Mouse (Mus musculus) CH12.LX (cell line): Measurements from ENCODE around the gene Cotl1. TPM values are rescaled to one million over a fixed set of nuclear protein-coding genes. Genes with fewer than 3 reads are reported as not detected.

Experiments used
- DNase-seq: peaks from one replicate; pipeline ENCODE4 v3.0.0-alpha.2; 2013; ENCODE audit errors: extremely low read depth
- H3K27ac ChIP-seq: 2 replicates; pipeline ENCODE4 v1.5.1; 2012; ENCODE audit warnings: low read depth, mild to moderate bottlenecking, control low read depth, moderate library complexity; ENCODE audit not compliant: insufficient read depth
- H3K27me3 ChIP-seq: replicated peaks from 2 replicates; pipeline ENCODE3; 2012; ENCODE audit warnings: inconsistent platforms
- H3K36me3 ChIP-seq, 2 experiments: replicated peaks in 1 of 2; 2 replicates each; pipeline versions ENCODE3 to v1.6.1; 2012; ENCODE audit warnings: inconsistent platforms in 1 of 2, low read length in 1 of 2, mild to moderate bottlenecking in 1 of 2, mixed read lengths in 1 of 2, moderate library complexity in 1 of 2; ENCODE audit not compliant: control insufficient read depth in 1 of 2, insufficient read depth in 1 of 2
- H3K4me1 ChIP-seq, 2 experiments: 2 replicates each; pipeline ENCODE4 v1.6.1; 2012; ENCODE audit warnings: inconsistent platforms in 1 of 2, moderate library complexity in 1 of 2; ENCODE audit not compliant: insufficient read depth in 2 of 2, control insufficient read depth in 1 of 2
- H3K4me2 ChIP-seq: 2 replicates; pipeline ENCODE4 v1.6.1; 2012; ENCODE audit warnings: low read depth, mild to moderate bottlenecking, control low read depth; ENCODE audit not compliant: poor library complexity, insufficient read depth, severe bottlenecking
- H3K4me3 ChIP-seq, 3 experiments: fragments of 150-350 bp in 1 of 3; sonication (generic) in 1 of 3; replicated peaks in 1 of 3; 2 replicates each; pipeline versions ENCODE3 to v1.5.1; 2011 to 2012; ENCODE audit warnings: low read depth in 2 of 3, low read length in 2 of 3, mild to moderate bottlenecking in 2 of 3, moderate library complexity in 2 of 3, control low read depth in 1 of 3, improper control_type of control experiment in 1 of 3, inconsistent platforms in 1 of 3, mixed read lengths in 1 of 3; ENCODE audit not compliant: poor library complexity in 1 of 3
- H3K79me2 ChIP-seq: replicated peaks from 2 replicates; pipeline ENCODE4 v1.6.1; 2012; ENCODE audit warnings: mild to moderate bottlenecking, moderate library complexity; ENCODE audit not compliant: control insufficient read depth, poor library complexity, insufficient read depth, severe bottlenecking; ENCODE audit errors: extremely low read depth
- H3K9ac ChIP-seq: 2 replicates; pipeline ENCODE4 v1.6.1; 2012; ENCODE audit warnings: low read depth, mild to moderate bottlenecking, control low read depth, moderate library complexity; ENCODE audit not compliant: insufficient read depth
- H3K9me3 ChIP-seq: replicated peaks from 2 replicates; pipeline ENCODE3; 2012; ENCODE audit warnings: low read length, inconsistent platforms, mixed read lengths
- CHD1 ChIP-seq: IDR thresholded peaks from 2 replicates; pipeline ENCODE4 v1.6.1; 2012; ENCODE audit warnings: low read depth, low read length, improper control_type of control experiment, inconsistent platforms
- CHD2 ChIP-seq: IDR thresholded peaks from 2 replicates; pipeline ENCODE4 v1.6.1; 2011; ENCODE audit warnings: low read length, improper control_type of control experiment
- CTCF ChIP-seq, 2 experiments: IDR thresholded peaks in 1 of 2; conservative IDR thresholded peaks in 1 of 2; 2 replicates each; pipeline ENCODE4 v1.5.1; 2011 to 2012; ENCODE audit warnings: low read depth in 2 of 2, low read length in 2 of 2, improper control_type of control experiment in 1 of 2, inconsistent platforms in 1 of 2, mild to moderate bottlenecking in 1 of 2, moderate library complexity in 1 of 2
- E2F4 ChIP-seq: IDR thresholded peaks from 2 replicates; pipeline ENCODE4 v1.6.1; 2011; ENCODE audit warnings: low read depth, low read length, improper control_type of control experiment; ENCODE audit not compliant: insufficient replicate concordance
- ELF1 ChIP-seq: IDR thresholded peaks from 2 replicates; pipeline ENCODE4 v1.6.1; 2014; ENCODE audit warnings: low read depth, mild to moderate bottlenecking, inconsistent platforms, low read length, improper control_type of control experiment
- ETS1 ChIP-seq: conservative IDR thresholded peaks from 2 replicates; pipeline ENCODE4 v1.6.1; 2012; ENCODE audit warnings: low read depth, mild to moderate bottlenecking, inconsistent platforms, low read length, improper control_type of control experiment, moderate library complexity
- HCFC1 ChIP-seq: IDR thresholded peaks from 2 replicates; pipeline ENCODE4 v1.6.1; 2012; ENCODE audit warnings: low read depth, mild to moderate bottlenecking, inconsistent platforms, low read length, improper control_type of control experiment
- JUN ChIP-seq: IDR thresholded peaks from 2 replicates; pipeline ENCODE4 v1.6.1; 2011; ENCODE audit warnings: low read depth, mild to moderate bottlenecking, low read length, improper control_type of control experiment, moderate library complexity; ENCODE audit not compliant: insufficient read depth
- JUND ChIP-seq: conservative IDR thresholded peaks from 2 replicates; pipeline ENCODE4 v1.6.1; 2011; ENCODE audit warnings: low read depth, low read length, improper control_type of control experiment
- KAT2A ChIP-seq: IDR thresholded peaks from 2 replicates; pipeline ENCODE4 v1.6.1; 2012; ENCODE audit warnings: low read length, improper control_type of control experiment, inconsistent platforms; ENCODE audit not compliant: insufficient replicate concordance
- MAFK ChIP-seq: IDR thresholded peaks from 2 replicates; pipeline ENCODE4 v1.6.1; 2011; ENCODE audit warnings: low read length, improper control_type of control experiment; ENCODE audit not compliant: insufficient replicate concordance
- MAX ChIP-seq: IDR thresholded peaks from 2 replicates; pipeline ENCODE4 v1.6.1; 2011; ENCODE audit warnings: low read length, improper control_type of control experiment
- MAZ ChIP-seq: IDR thresholded peaks from 2 replicates; pipeline ENCODE4 v1.6.1; 2012; ENCODE audit warnings: low read depth, mild to moderate bottlenecking, inconsistent platforms, low read length, improper control_type of control experiment, moderate library complexity
- MEF2A ChIP-seq: IDR thresholded peaks from 2 replicates; pipeline ENCODE4 v1.6.1; 2014; ENCODE audit warnings: low read depth, mild to moderate bottlenecking, inconsistent platforms, low read length, improper control_type of control experiment, borderline replicate concordance
- MXI1 ChIP-seq: IDR thresholded peaks from 2 replicates; pipeline ENCODE4 v1.6.1; 2011; ENCODE audit warnings: mild to moderate bottlenecking, low read depth, low read length, improper control_type of control experiment
- MYC ChIP-seq: IDR thresholded peaks from 2 replicates; pipeline ENCODE4 v1.6.1; 2011; ENCODE audit warnings: low read depth, mild to moderate bottlenecking, improper control_type of control experiment, low read length
- NELFE ChIP-seq: IDR thresholded peaks from 2 replicates; pipeline ENCODE4 v1.6.1; 2011; ENCODE audit warnings: low read depth, low read length, improper control_type of control experiment
- PAX5 ChIP-seq: IDR thresholded peaks from 2 replicates; pipeline ENCODE4 v1.6.1; 2012; ENCODE audit warnings: low read length, inconsistent platforms, mixed read lengths
- POLR2AphosphoS2 ChIP-seq: IDR thresholded peaks from 2 replicates; pipeline ENCODE4 v1.6.1; 2011; ENCODE audit warnings: low read depth, low read length, improper control_type of control experiment
- RAD21 ChIP-seq: IDR thresholded peaks from 2 replicates; pipeline ENCODE4 v1.6.1; 2011; ENCODE audit warnings: low read depth, mild to moderate bottlenecking, low read length, improper control_type of control experiment, moderate library complexity
- RCOR1 ChIP-seq: conservative IDR thresholded peaks from 2 replicates; pipeline ENCODE4 v1.6.1; 2012; ENCODE audit warnings: low read depth, mild to moderate bottlenecking, inconsistent platforms, low read length, improper control_type of control experiment
- SIN3A ChIP-seq: IDR thresholded peaks from 2 replicates; pipeline ENCODE4 v1.6.1; 2012; ENCODE audit warnings: low read length, improper control_type of control experiment, inconsistent platforms
- TBP ChIP-seq: conservative IDR thresholded peaks from 2 replicates; pipeline ENCODE4 v1.6.1; 2011; ENCODE audit warnings: low read depth, low read length, improper control_type of control experiment
- TCF12 ChIP-seq: IDR thresholded peaks from 2 replicates; pipeline ENCODE4 v1.6.1; 2014; ENCODE audit warnings: low read depth, mild to moderate bottlenecking, inconsistent platforms, low read length, improper control_type of control experiment
- UBTF ChIP-seq: IDR thresholded peaks from 2 replicates; pipeline ENCODE4 v1.6.1; 2012; ENCODE audit warnings: low read depth, mild to moderate bottlenecking, inconsistent platforms, low read length, improper control_type of control experiment, moderate library complexity
- USF1 ChIP-seq: IDR thresholded peaks from 2 replicates; pipeline ENCODE4 v1.6.1; 2014; ENCODE audit warnings: low read depth, mild to moderate bottlenecking, inconsistent platforms, low read length, improper control_type of control experiment
- USF2 ChIP-seq: conservative IDR thresholded peaks from 2 replicates; pipeline ENCODE4 v1.6.1; 2011; ENCODE audit warnings: low read depth, low read length, improper control_type of control experiment
- ZMIZ1 ChIP-seq: IDR thresholded peaks from 2 replicates; pipeline ENCODE4 v1.6.1; 2012; ENCODE audit warnings: low read depth, mild to moderate bottlenecking, inconsistent platforms, low read length, improper control_type of control experiment
- ZNF384 ChIP-seq: IDR thresholded peaks from 2 replicates; pipeline ENCODE4 v1.6.1; 2012; ENCODE audit warnings: low read depth, low read length, improper control_type of control experiment, inconsistent platforms
- dilution Hi-C: fragments of 300-500 bp; cut with MboI; formaldehyde crosslinking; loops from 2 replicates; pipeline ENCODE4 v1.14.3; 2020; ENCODE audit warnings: low sequenced_read_pairs; ENCODE audit not compliant: extremely low pct_unique_long_range_greater_than_20kb, extremely low pct_ligation_motif_present
- in situ Hi-C: fragments of 300-500 bp; cut with MboI; formaldehyde crosslinking; loops from 3 replicates; pipeline ENCODE4 v1.14.3; 2019; ENCODE audit warnings: low sequenced_read_pairs, low pct_ligation_motif_present, low pct_unique_long_range_greater_than_20kb, mixed read lengths
- polyA plus RNA-seq: library from polyadenylated mRNA; unstranded; fragments of >175 nt; gene quantifications from 2 replicates; pipeline ENCODE4 v1.2.1, GENCODE M21; 2012; ENCODE audit warnings: low read depth; ENCODE audit not compliant: insufficient read length
- total RNA-seq, 2 experiments: library from RNA; depleted of rRNA; stranded (reverse); fragments of 300-350 nt in 1 of 2; fragments of >200 nt in 1 of 2; gene quantifications; 2 replicates each; pipeline ENCODE4 v1.2.3; 2012 to 2014

The Cotl1 gene
- total and polyA plus RNA-seq, 3 experiments = 59.6 to 375 (median 135) TPM

DNA sequence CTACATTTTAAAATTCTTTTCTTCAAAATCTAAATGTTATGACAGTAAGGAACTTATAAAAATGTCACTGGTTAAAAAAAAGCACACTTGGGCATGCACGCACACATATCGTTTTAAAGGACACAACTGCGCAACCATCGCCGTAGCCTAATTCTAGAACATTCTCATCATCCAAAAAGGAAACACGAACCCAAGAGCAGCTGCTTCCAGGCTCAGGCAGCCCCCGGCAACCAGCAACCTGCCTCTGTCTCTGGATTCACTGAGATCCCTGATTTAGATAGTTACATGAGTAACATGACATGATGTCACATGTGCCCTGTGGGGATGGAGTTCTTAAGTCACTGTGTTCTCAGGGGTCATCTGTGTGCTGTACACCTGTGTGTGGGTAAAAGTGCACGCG lies 17.1 kb downstream of the Cotl1 start:
- H3K4me2 ChIP-seq = no peak overlapping the region
- TF ChIP-seq MYC = no peak
- no peak for TF ChIP-seq PAX5
- no peak for TF ChIP-seq UBTF
- no peak for TF ChIP-seq ELF1
- no peak for TF ChIP-seq TCF12
- TF ChIP-seq POLR2AphosphoS2 = no peak
- no peak for TF ChIP-seq JUND
- no peak for TF ChIP-seq CTCF (conservative IDR thresholded peaks at IDR 0.05 in 1 of 2, IDR thresholded peaks at IDR 0.05 in 1 of 2; ENCODE audit: low read depth in 2 of 2, low read length in 2 of 2)
- no peak for TF ChIP-seq RAD21
- no peak for TF ChIP-seq E2F4
- TF ChIP-seq MXI1 = no peak
- TF ChIP-seq TBP = no peak
- TF ChIP-seq ZNF384 = no peak
- TF ChIP-seq MAZ = no peak
- no peak for TF ChIP-seq NELFE
- TF ChIP-seq CHD1 = no peak
- TF ChIP-seq USF2 = no peak
- no peak for TF ChIP-seq MAFK
- peaks cover 0 to 74% of the 10 kb centered on the region in 2 experiments for H3K36me3 ChIP-seq
- no peak overlapping the region for H3K4me3 ChIP-seq
- H3K79me2 ChIP-seq = no peaks in the 10 kb centered on the region
- peaks cover 14 to 35% of the 10 kb centered on the region in 2 experiments for H3K4me1 ChIP-seq
- peaks cover 2% of the 10 kb centered on the region for H3K9me3 ChIP-seq
- no peak overlapping the region for H3K27ac ChIP-seq
- no peaks in the 10 kb centered on the region for H3K27me3 ChIP-seq
- no peak overlapping the region for H3K9ac ChIP-seq
- in situ Hi-C loops (no loop called here), dilution Hi-C loops (no loop called here)
- DNase-seq = no peak

DNA sequence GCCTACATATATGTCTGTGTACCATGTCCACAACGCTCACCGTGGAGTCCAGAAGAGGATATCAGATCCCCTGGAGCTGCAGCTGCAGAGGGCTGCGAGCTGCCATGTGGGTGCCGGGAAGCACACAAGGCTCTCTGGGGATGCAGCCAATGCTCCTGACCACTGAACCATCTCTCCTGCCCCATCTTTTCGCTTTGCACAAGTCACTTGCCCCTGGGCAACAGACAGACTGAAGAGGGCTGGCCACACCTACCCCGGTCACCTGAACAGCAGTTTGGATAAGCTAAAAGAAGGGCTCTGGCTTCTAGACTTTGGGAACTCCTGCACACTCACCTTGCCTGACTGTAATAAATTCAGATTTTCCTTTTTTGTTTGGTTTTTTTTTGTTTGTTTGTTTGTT lies 18.7 kb downstream of the Cotl1 start:
- Histone ChIP-seq H3K27ac (no peak overlapping the region), H3K4me2 (no peak overlapping the region), H3K4me3 (no peak overlapping the region), H3K9me3 (peaks cover 2% of the 10 kb centered on the region), H3K4me1 (peaks cover 8 to 32% of the 10 kb centered on the region in 2 experiments), H3K79me2 (no peaks in the 10 kb centered on the region), H3K27me3 (no peaks in the 10 kb centered on the region), H3K36me3 (peaks cover 0 to 81% of the 10 kb centered on the region in 2 experiments), H3K9ac (no peak overlapping the region)
- in situ Hi-C loops (no loop called here), dilution Hi-C loops (no loop called here)
- no peak for TF ChIP-seq CHD1
- TF ChIP-seq POLR2AphosphoS2 = no peak
- TF ChIP-seq HCFC1 = no peak
- TF ChIP-seq MAZ = no peak
- no peak for TF ChIP-seq JUN
- no peak for TF ChIP-seq MEF2A
- TF ChIP-seq RCOR1 = no peak
- TF ChIP-seq JUND = no peak
- no peak for TF ChIP-seq USF2
- no peak for TF ChIP-seq USF1
- TF ChIP-seq KAT2A = no peak
- TF ChIP-seq NELFE = no peak
- no peak for TF ChIP-seq MXI1
- TF ChIP-seq CTCF (conservative IDR thresholded peaks at IDR 0.05 in 1 of 2, IDR thresholded peaks at IDR 0.05 in 1 of 2; ENCODE audit: low read depth in 2 of 2, low read length in 2 of 2) = no peak
- no peak for TF ChIP-seq ETS1
- no peak for TF ChIP-seq ZMIZ1
- no peak for TF ChIP-seq PAX5
- no peak for TF ChIP-seq SIN3A
- no peak for TF ChIP-seq CHD2
- no peak for TF ChIP-seq MAX
- DNase-seq = no peak
